Mouse (Mus musculus): ENCODE measurements at regions not wholly inside any gene's neighbourhood (a gene's known extent, or its start where the extent isn't known, plus 50 kb on each side); places are given as distances from the start of the nearest gene placed in this dataset.

DNA sequence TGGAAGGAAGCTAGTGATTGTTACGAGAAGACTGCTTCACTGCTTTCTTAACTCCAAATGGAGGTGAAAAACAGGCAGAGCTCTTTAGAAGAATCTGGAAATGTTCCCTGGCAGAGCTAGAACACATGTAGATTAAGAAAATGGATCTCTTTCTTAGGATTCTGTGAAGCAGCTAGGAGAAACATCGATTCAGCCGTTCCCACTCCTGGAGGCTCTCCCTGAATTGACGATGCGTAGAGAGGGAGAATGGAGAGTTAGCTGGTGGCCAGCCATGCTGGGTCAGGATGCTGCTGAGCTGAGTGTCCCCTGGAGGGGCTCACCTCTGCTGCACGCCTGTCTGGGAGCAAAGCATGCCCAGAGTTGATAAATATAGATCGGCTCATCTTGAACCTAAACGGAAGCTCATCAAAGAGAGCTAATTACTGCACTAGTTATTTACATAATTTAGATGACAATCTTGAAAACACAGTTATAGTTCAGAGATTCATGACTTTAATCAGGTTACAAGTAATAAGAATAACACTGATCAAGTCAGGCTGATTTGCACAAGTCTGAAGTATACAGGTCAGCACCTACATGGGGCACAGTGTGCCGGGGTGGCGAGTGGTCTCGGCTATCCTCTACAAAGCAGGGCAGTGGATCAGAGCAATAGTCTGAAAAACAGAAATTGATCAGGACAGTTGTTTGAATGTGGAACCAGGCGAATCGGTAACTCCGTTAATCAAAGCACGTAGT lies 273.0 kb downstream of the Rngtt start:
- no peak for TF ChIP-seq CTCF (IDR thresholded peaks at IDR 0.05; ENCODE audit: low read depth, low read length)
- no peak for TF ChIP-seq EP300 (IDR thresholded peaks at IDR 0.05; ENCODE audit: insufficient read depth, low read depth, low read length)
- TF ChIP-seq POLR2A (IDR thresholded peaks at IDR 0.05; ENCODE audit: insufficient read depth, low read length) = no peak
